9 mouse cellular contexts compared by ENCODE assay signal in the genomic region with DNA sequence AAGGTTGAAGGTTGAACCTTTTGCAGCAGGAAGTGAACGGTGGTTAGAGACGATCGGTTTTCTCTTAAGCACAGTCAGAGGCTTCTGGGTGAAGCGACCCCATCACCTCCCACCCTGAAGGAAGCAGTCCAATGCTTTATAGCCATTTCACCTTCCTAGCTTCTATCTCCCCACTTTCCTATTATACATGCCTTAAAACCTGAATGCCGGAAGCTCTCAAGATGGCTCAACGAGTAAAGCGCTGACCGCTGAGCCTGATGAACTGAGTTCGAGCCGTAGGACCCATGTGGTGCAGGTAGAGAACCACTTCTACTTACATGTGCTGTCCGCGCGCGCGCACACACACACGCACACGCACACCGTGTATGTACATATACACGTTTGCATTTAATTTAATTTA. TPM values are rescaled to one million over a fixed set of nuclear protein-coding genes. Genes with fewer than 3 reads are reported as not detected.
DNase-seq lines count a peak whose midpoint lies in the region; ATAC-seq lines count a peak whose summit lies in the region.
"Had no signal": no experiment of that assay in that cellular context is flagged by ENCODE, and none has a peak within 500 bp of the region (broad histone marks: within the 10 kb centered on the region; RNA-seq: fewer than 3 reads in every experiment).

No protein-coding gene starts in this region.

- no peaks in the 10 kb centered on the region for H3K9me3 ChIP-seq in heart, embryonic 15.5 days (replicated peaks)
- H3K9me3 ChIP-seq: G1E had no signal

- H3K4me1 ChIP-seq in heart, embryonic 15.5 days (replicated peaks) = no peaks in the 10 kb centered on the region; the same call in 1 of the 2 replicates
- H3K4me1 ChIP-seq in brown adipose tissue, adult 24 weeks (ENCODE audit: control insufficient read depth, insufficient read depth, insufficient read length, low read length) = no peaks in the 10 kb centered on the region

- 27% methylated on average over 19 of the region's 19 CpGs for WGBS in heart, embryonic 15.5 days

- H3K4me2 ChIP-seq in heart, embryonic 15.5 days = peak overlapping the region; percentile 53

- H3K36me3 ChIP-seq in heart, embryonic 15.5 days = no peaks in the 10 kb centered on the region
- H3K36me3 ChIP-seq: G1E had no signal

- H3K4me3 ChIP-seq in heart, embryonic 15.5 days = peak overlapping the region; percentile 28
- H3K4me3 ChIP-seq in brown adipose tissue, adult 24 weeks (ENCODE audit: insufficient read depth, low read depth, low read length) = peak overlapping the region; percentile 23

- no peak overlapping the region for H3K27ac ChIP-seq in heart, embryonic 15.5 days
- no peak overlapping the region for H3K27ac ChIP-seq in brown adipose tissue, adult 24 weeks (replicated peaks; ENCODE audit: low read depth, low read length)

- no peak for DNase-seq in heart, adult 9 months (ENCODE audit: low spot score in 2 of 2)
- DNase-seq in induced T-regulatory cell, adult 2 months (ENCODE audit: low read depth) = peak; percentile 49
- DNase-seq in naive thymus-derived CD4-positive, alpha-beta T cell, adult 2 months (ENCODE audit: low read depth) = peak; percentile 51
- no peak for DNase-seq in gastrocnemius, postnatal 10 days
- DNase-seq in retina, embryonic 14.5 days (ENCODE audit: low spot score) = no peak
- DNase-seq in spleen, postnatal 4 days (ENCODE audit: low spot score in 2 of 2) = no peak

- no peak for ATAC-seq in heart, embryonic 15.5 days (replicated peaks; ENCODE audit: insufficient number of reproducible peaks, insufficient read depth, low FRiP score, low read depth)

- H3K27me3 ChIP-seq in heart, embryonic 15.5 days = 0 out of 2 replicates have a peak, but pooled peaks cover 2% of the 10 kb centered on the region

- H3K9ac ChIP-seq in heart, embryonic 15.5 days = no peak overlapping the region

RNA-seq across cellular contexts. Expression of a gene that starts 35.4 kb away (rescaled TPM):
- 7.5 and 8.8 TPM in 2 replicates for polyA plus RNA-seq in heart, embryonic 15.5 days (2015; fragmentation: Nextera tagmentation; extraction: Ambion mirVana)
- polyA plus RNA-seq in brown adipose tissue, adult 24 weeks (2012; ENCODE audit: insufficient read depth, insufficient read length, missing spikeins) = 8.7 and 15.9 TPM in 2 replicates
- 10 to 100 TPM; 17.5 to 19.4 TPM for total RNA-seq in gastrocnemius, postnatal 10 days (2021)

Comparison
In these comparisons a context has a peak if more than half of its experiments do, and no peak if none do; other contexts are left out.
1. DNase-seq: peak in induced T-regulatory cell, adult 2 months (single experiment) and naive thymus-derived CD4-positive, alpha-beta T cell, adult 2 months (single experiment); none in heart, adult 9 months (0 of 2), gastrocnemius, postnatal 10 days (single experiment), retina, embryonic 14.5 days (single experiment) and spleen, postnatal 4 days (0 of 2).